Mouse (Mus musculus): ENCODE results near the gene Camta1. TPM values are rescaled to one million over a fixed set of nuclear protein-coding genes. Genes with fewer than 3 reads are reported as not detected.

Camta1 gene
- polyA plus RNA-seq, 1 experiment from 2014 or later = 206 TPM

DNA sequence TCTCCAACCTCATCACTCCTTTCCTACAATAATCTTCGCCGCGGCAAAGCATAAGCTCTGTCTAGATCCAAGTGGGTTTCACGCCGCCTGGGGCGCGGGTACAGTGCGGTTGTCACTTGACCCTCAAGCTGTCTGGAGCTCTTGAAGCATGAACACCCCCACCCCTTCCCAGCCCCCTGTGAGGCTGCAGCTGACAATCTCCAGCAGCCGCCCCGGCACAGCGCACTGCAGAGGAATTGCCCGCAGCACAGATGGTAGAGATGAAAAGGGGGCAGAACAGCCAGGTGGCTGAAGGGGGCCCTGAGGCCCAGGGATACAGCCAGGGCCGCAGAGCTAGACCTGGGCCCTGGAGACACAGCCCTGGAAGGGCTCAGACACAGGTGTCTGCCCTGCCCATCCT is 189.2 kb downstream of the Camta1 start:
- H3K9ac ChIP-seq (replicated peaks; ENCODE audit: low read depth, low read length) = no peak overlapping the region
- H3K27ac ChIP-seq (ENCODE audit: low read depth, low read length) = 0 out of 2 replicates have a peak overlapping the region, but pooled peaks have one; percentile 16
- no peak overlapping the region for H3K4me3 ChIP-seq (ENCODE audit: low read depth, low read length)
- peaks cover 7% of the 10 kb centered on the region; the same call in 1 of the 2 replicates for H3K4me1 ChIP-seq (ENCODE audit: control insufficient read depth, insufficient read depth, low read length)
- H3K9me3 ChIP-seq (ENCODE audit: control insufficient read depth, low read length) = no peaks in the 10 kb centered on the region
- H3K36me3 ChIP-seq (ENCODE audit: control insufficient read depth, insufficient read depth, low read length) = no peaks in the 10 kb centered on the region
- H3K4me2 ChIP-seq (ENCODE audit: low read depth, low read length) = no peak overlapping the region
- 45% methylated on average over 13 of the region's 13 CpGs for WGBS
- ATAC-seq (ENCODE audit: low read depth) = peak; percentile 38; the same call in 1 of the 2 replicates
- no peaks in the 10 kb centered on the region for H3K27me3 ChIP-seq (ENCODE audit: control insufficient read depth, insufficient read depth, low read length)

DNA sequence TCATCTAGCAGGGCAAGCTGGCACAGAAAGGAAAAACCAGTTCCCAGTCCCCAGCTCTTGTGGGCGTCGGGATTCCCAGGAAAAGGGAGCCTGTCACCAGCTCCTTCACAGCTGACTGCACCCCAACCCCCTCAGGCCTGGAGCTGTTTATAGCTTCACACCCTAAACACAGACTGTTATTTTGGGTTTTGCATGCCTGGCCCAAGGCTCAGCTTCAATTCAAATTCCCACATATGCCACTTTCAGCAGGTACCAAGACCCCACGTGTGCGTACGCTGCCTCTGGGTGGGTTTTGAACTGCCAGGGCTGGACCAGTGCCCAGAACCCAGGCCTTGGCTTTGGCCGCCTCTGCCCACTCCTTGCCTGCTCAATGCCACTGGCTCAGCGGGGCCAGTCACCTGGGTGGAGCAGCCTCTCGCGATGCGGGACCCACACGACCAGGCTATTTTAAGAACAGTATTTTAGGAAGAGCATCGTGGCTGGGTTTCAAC is 195.2 kb downstream of the Camta1 start:
- 63% methylated on average over 12 of the region's 12 CpGs for WGBS
- no peaks in the 10 kb centered on the region for H3K9me3 ChIP-seq (ENCODE audit: control insufficient read depth, low read length)
- ATAC-seq (ENCODE audit: low read depth) = 0 out of 2 replicates have a peak, but pooled peaks have one; percentile 17
- H3K36me3 ChIP-seq (ENCODE audit: control insufficient read depth, insufficient read depth, low read length) = no peaks in the 10 kb centered on the region
- no peak overlapping the region for H3K9ac ChIP-seq (replicated peaks; ENCODE audit: low read depth, low read length)
- no peak overlapping the region for H3K4me3 ChIP-seq (ENCODE audit: low read depth, low read length)
- peak overlapping the region; percentile 34; the same call in 1 of the 2 replicates for H3K27ac ChIP-seq (ENCODE audit: low read depth, low read length)
- H3K4me2 ChIP-seq (ENCODE audit: low read depth, low read length) = no peak overlapping the region
- H3K27me3 ChIP-seq (ENCODE audit: control insufficient read depth, insufficient read depth, low read length) = no peaks in the 10 kb centered on the region
- H3K4me1 ChIP-seq (ENCODE audit: control insufficient read depth, insufficient read depth, low read length) = peaks cover 14% of the 10 kb centered on the region

DNA sequence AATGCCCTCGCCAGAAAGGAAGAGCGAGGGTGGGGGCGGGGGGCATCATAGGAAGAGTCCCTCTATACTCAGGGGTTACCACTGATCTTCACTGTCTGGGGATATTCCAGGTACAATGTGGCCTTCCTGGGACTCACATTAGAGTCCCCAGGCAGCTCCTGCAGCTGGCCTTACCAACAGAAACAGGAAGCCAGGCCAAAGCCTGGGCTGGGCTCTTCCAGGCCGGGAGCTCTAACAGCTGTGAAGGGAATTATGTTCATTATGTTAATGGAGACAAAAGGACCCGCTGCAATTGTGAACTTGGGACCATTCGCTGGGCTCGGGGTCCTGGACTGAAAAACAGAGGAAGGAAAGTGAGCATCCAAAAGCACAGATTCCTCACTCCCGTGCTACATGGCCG is 200.2 kb downstream of the Camta1 start:
- 43% methylated on average over 9 of the region's 9 CpGs for WGBS
- H3K27ac ChIP-seq (ENCODE audit: low read depth, low read length) = peak overlapping the region; percentile 62

DNA sequence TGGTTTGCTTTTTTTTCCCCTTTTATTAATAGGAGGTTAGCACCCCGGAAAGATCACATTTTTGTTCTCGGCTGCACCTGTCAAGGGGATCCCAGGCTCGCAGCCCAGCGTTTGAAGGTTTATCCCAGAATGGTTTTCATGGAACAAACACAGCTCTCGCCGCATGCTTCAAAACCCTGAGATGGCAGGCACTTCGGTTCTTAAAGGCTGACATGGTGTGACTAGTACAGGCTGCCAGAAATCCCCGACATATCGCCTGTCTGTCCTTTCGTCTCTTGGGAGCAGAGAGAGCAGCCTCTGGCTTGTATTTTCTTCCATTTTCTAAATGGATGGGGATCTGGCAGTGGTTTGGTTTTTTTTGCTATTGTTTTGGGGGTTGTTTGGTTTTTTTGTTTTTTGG is 205.2 kb downstream of the Camta1 start:
- Histone ChIP-seq H3K4me3 (ENCODE audit: low read depth, low read length) (no peak overlapping the region), H3K4me1 (ENCODE audit: control insufficient read depth, insufficient read depth, low read length) (peaks cover 21% of the 10 kb centered on the region), H3K27ac (ENCODE audit: low read depth, low read length) (peak overlapping the region; percentile 82; the same call in 1 of the 2 replicates), H3K9ac (replicated peaks; ENCODE audit: low read depth, low read length) (no peak overlapping the region), H3K36me3 (ENCODE audit: control insufficient read depth, insufficient read depth, low read length) (no peaks in the 10 kb centered on the region), H3K4me2 (ENCODE audit: low read depth, low read length) (no peak overlapping the region), H3K9me3 (ENCODE audit: control insufficient read depth, low read length) (no peaks in the 10 kb centered on the region), H3K27me3 (ENCODE audit: control insufficient read depth, insufficient read depth, low read length) (no peaks in the 10 kb centered on the region)
- 46% methylated on average over 10 of the region's 10 CpGs for WGBS
- no peak for ATAC-seq (ENCODE audit: low read depth)

More for the DNA sequence above, 200.2 kb downstream of the Camta1 start:
- no peaks in the 10 kb centered on the region for H3K36me3 ChIP-seq (ENCODE audit: control insufficient read depth, insufficient read depth, low read length)
- H3K4me3 ChIP-seq (ENCODE audit: low read depth, low read length) = no peak overlapping the region
- no peak overlapping the region for H3K4me2 ChIP-seq (ENCODE audit: low read depth, low read length)
- ATAC-seq (ENCODE audit: low read depth) = no peak
- H3K9me3 ChIP-seq (ENCODE audit: control insufficient read depth, low read length) = no peaks in the 10 kb centered on the region
- peaks cover 15% of the 10 kb centered on the region for H3K4me1 ChIP-seq (ENCODE audit: control insufficient read depth, insufficient read depth, low read length)
- H3K27me3 ChIP-seq (ENCODE audit: control insufficient read depth, insufficient read depth, low read length) = no peaks in the 10 kb centered on the region
- H3K9ac ChIP-seq (replicated peaks; ENCODE audit: low read depth, low read length) = no peak overlapping the region

DNA sequence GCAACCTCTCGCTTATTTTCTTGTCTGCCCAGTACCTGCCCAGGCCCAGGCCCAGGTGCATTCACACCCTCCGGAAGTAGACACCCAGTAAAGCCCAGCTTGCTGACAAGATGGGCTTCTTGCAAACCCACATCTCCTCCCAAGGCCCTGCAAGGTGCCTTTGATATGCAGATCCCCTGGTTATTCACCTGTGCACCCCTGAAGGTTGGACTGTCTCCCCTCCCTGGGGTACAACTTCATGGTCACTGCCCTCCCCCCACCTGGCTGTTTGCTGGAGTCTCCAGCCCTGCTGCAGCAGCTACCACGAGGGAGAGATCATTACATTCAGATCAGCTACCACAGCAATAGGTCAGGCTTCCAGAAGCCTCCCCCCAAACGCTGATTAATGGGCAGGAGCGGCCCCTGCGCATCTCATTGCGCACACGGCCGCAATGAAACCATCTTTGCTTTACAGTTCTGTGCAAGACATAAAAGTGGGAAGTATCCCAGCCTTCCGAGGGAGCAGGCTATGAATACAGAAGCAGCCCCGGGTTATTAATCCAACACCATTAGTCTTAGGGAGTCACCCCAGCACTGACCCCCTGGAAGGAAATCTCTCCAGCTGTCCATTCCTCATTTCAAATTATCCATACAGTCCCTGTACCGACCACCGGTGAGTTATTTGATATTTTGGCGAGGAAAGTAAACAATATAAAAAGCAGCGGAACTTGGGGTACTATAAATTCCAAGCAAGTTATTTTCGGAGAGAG is 205.9 kb downstream of the Camta1 start:
- Histone ChIP-seq H3K4me2 (ENCODE audit: low read depth, low read length) (peak overlapping the region; percentile 0; the same call in 1 of the 2 replicates), H3K27ac (ENCODE audit: low read depth, low read length) (peak overlapping the region; percentile 82), H3K9me3 (ENCODE audit: control insufficient read depth, low read length) (no peaks in the 10 kb centered on the region), H3K4me1 (ENCODE audit: control insufficient read depth, insufficient read depth, low read length) (peaks cover 21% of the 10 kb centered on the region), H3K27me3 (ENCODE audit: control insufficient read depth, insufficient read depth, low read length) (no peaks in the 10 kb centered on the region), H3K4me3 (ENCODE audit: low read depth, low read length) (no peak overlapping the region), H3K9ac (replicated peaks; ENCODE audit: low read depth, low read length) (0 out of 2 replicates have a peak overlapping the region, but pooled peaks have one; percentile 4), H3K36me3 (ENCODE audit: control insufficient read depth, insufficient read depth, low read length) (no peaks in the 10 kb centered on the region)
- ATAC-seq (ENCODE audit: low read depth) = peak; percentile 72
- WGBS = 27% methylated on average over 16 of the region's 16 CpGs

DNA sequence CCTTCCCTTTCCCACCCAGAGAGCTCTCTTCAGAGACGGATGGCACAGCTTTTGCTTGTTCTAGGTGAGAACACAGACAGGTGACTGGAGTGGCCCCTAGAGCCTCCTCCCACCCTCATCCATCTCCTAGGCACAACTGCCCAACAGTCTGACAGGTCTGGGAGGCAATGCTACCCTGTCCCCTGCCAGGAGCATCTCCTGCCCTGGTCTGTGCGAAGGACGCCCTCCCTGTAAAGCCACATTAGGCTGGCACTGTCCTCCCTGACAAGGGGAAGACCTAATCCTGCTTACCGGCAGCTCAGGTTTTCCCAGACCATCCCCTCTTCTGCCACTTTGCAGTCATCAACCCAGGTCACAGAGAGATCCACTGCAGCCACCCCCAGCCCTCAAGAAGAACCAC is 206.4 kb downstream of the Camta1 start:
- H3K27ac ChIP-seq (ENCODE audit: low read depth, low read length) = peak overlapping the region; percentile 82
- H3K36me3 ChIP-seq (ENCODE audit: control insufficient read depth, insufficient read depth, low read length) = no peaks in the 10 kb centered on the region
- H3K9me3 ChIP-seq (ENCODE audit: control insufficient read depth, low read length) = no peaks in the 10 kb centered on the region
- no peak overlapping the region for H3K4me3 ChIP-seq (ENCODE audit: low read depth, low read length)
- peaks cover 21% of the 10 kb centered on the region for H3K4me1 ChIP-seq (ENCODE audit: control insufficient read depth, insufficient read depth, low read length)
- H3K9ac ChIP-seq (replicated peaks; ENCODE audit: low read depth, low read length) = 0 out of 2 replicates have a peak overlapping the region, but pooled peaks have one; percentile 32
- H3K4me2 ChIP-seq (ENCODE audit: low read depth, low read length) = no peak overlapping the region; the same call in 1 of the 2 replicates
- 72% methylated on average over 4 of the region's 4 CpGs for WGBS
- H3K27me3 ChIP-seq (ENCODE audit: control insufficient read depth, insufficient read depth, low read length) = no peaks in the 10 kb centered on the region
- ATAC-seq (ENCODE audit: low read depth) = no peak

DNA sequence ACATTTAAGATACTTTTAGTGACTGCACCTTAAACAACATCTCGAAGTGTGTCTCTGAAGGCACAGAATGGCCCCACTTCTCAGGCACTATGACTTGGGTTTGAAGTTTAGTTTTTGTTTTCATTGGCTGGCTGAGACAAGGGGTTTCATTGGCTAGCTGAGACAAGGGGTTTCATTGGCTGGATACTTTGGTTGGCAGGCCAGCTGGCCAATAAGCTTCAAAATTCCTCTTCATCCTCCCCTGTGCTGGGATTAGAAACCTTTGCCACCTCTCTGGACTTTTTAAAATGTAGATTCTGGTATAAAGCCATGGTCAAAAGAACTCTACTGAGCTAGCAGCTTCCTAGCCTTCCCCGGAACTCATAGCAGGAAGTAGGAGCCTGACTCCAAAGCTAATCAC is 219.3 kb downstream of the Camta1 start:
- 90% methylated on average over 2 of the region's 2 CpGs for WGBS

DNA sequence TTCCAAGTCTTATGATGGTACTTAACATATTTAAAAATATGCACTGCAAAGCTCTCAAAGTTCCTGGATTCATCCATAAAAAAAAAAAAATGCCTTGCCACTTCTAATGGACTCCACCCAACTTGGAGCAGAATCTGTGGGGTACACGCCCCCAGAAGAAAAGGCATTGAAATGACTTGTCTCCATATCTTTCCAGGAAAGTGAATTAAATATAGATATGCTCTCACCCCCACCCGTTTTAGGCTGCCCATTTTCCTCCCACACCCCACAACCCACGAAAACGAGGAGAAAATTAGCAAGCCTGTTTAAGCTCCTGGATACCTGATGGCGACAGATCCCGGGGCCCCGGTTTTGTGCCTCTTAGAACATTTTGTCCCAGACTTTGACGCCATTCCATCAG is 220.7 kb downstream of the Camta1 start:
- Histone ChIP-seq H3K9ac (replicated peaks; ENCODE audit: low read depth, low read length) (no peak overlapping the region), H3K27ac (ENCODE audit: low read depth, low read length) (no peak overlapping the region), H3K4me2 (ENCODE audit: low read depth, low read length) (no peak overlapping the region), H3K4me3 (ENCODE audit: low read depth, low read length) (no peak overlapping the region), H3K4me1 (ENCODE audit: control insufficient read depth, insufficient read depth, low read length) (peaks cover 8% of the 10 kb centered on the region; the same call in 1 of the 2 replicates), H3K27me3 (ENCODE audit: control insufficient read depth, insufficient read depth, low read length) (no peaks in the 10 kb centered on the region), H3K9me3 (ENCODE audit: control insufficient read depth, low read length) (no peaks in the 10 kb centered on the region), H3K36me3 (ENCODE audit: control insufficient read depth, insufficient read depth, low read length) (no peaks in the 10 kb centered on the region)
- ATAC-seq (ENCODE audit: low read depth) = no peak
- WGBS = 84% methylated on average over 8 of the region's 8 CpGs

More for the DNA sequence above, 219.3 kb downstream of the Camta1 start:
- no peak overlapping the region for H3K9ac ChIP-seq (replicated peaks; ENCODE audit: low read depth, low read length)
- no peak overlapping the region for H3K4me2 ChIP-seq (ENCODE audit: low read depth, low read length)
- no peak overlapping the region for H3K4me3 ChIP-seq (ENCODE audit: low read depth, low read length)
- H3K27me3 ChIP-seq (ENCODE audit: control insufficient read depth, insufficient read depth, low read length) = no peaks in the 10 kb centered on the region
- no peaks in the 10 kb centered on the region for H3K36me3 ChIP-seq (ENCODE audit: control insufficient read depth, insufficient read depth, low read length)
- H3K9me3 ChIP-seq (ENCODE audit: control insufficient read depth, low read length) = no peaks in the 10 kb centered on the region
- H3K27ac ChIP-seq (ENCODE audit: low read depth, low read length) = no peak overlapping the region
- peaks cover 4% of the 10 kb centered on the region; the same call in 1 of the 2 replicates for H3K4me1 ChIP-seq (ENCODE audit: control insufficient read depth, insufficient read depth, low read length)
- no peak for ATAC-seq (ENCODE audit: low read depth)

DNA sequence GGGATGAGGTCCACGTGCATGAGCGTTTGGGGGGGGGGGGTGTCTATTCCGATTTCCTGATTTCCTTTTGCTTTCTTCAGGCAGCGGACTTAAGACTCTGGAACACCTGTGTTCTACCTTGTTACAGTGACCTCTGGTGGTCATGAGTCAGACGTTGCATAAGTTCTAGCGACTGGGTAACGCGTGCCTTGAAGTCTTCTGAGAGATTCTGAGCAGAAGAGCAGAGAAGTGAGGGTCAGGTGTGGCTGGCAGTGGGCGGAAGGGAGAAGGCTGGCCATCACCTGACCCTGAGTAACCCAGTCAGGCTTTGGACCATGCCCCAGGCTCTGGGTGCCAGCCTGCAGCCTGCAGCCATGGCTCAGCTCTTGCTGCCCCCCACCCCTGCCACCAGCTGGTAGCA is 222.7 kb downstream of the Camta1 start:
- WGBS = 25% methylated on average over 9 of the region's 9 CpGs
- ATAC-seq (ENCODE audit: low read depth) = no peak
- Histone ChIP-seq H3K27me3 (ENCODE audit: control insufficient read depth, insufficient read depth, low read length) (no peaks in the 10 kb centered on the region), H3K4me1 (ENCODE audit: control insufficient read depth, insufficient read depth, low read length) (peaks cover 14% of the 10 kb centered on the region; the same call in 1 of the 2 replicates), H3K9me3 (ENCODE audit: control insufficient read depth, low read length) (no peaks in the 10 kb centered on the region), H3K9ac (replicated peaks; ENCODE audit: low read depth, low read length) (no peak overlapping the region), H3K27ac (ENCODE audit: low read depth, low read length) (0 out of 2 replicates have a peak overlapping the region, but pooled peaks have one; percentile 17), H3K4me3 (ENCODE audit: low read depth, low read length) (no peak overlapping the region), H3K4me2 (ENCODE audit: low read depth, low read length) (no peak overlapping the region), H3K36me3 (ENCODE audit: control insufficient read depth, insufficient read depth, low read length) (no peaks in the 10 kb centered on the region)
